Mouse (Mus musculus) bone marrow macrophage, adult 2 months (primary cell): ENCODE measurements around the gene Serpinb7. TPM values are rescaled to one million over a fixed set of nuclear protein-coding genes. Genes with fewer than 3 reads are reported as not detected.

ENCODE experiments used
- H3K27ac ChIP-seq: 2 replicates; pipeline ENCODE4 v1.5.1; 2012; ENCODE audit warnings: low read depth, low read length; ENCODE audit not compliant: insufficient read depth
- H3K4me1 ChIP-seq: 2 replicates; pipeline ENCODE4 v1.6.1; 2012; ENCODE audit warnings: low read length; ENCODE audit not compliant: control insufficient read depth, insufficient read depth
- H3K4me3 ChIP-seq: 2 replicates; pipeline ENCODE4 v1.5.1; 2012; ENCODE audit warnings: mild to moderate bottlenecking, low read length, moderate library complexity; ENCODE audit not compliant: insufficient read depth
- CTCF ChIP-seq: IDR thresholded peaks from 2 replicates; pipeline ENCODE4 v1.5.1; 2012; ENCODE audit warnings: low read depth, mild to moderate bottlenecking, low read length, moderate library complexity
- POLR2A ChIP-seq: IDR thresholded peaks from 2 replicates; pipeline ENCODE4 v1.6.1; 2012; ENCODE audit warnings: mild to moderate bottlenecking, low read depth, low read length, borderline replicate concordance
- polyA plus RNA-seq: library from polyadenylated mRNA; stranded (reverse); fragments of >200 nt; gene quantifications from 2 replicates; pipeline ENCODE4 v1.2.4, GENCODE M21; 2012; ENCODE audit not compliant: missing spikeins, insufficient read depth, insufficient read length

Gene Serpinb7
- polyA plus RNA-seq: not detected in 2 replicates

DNA sequence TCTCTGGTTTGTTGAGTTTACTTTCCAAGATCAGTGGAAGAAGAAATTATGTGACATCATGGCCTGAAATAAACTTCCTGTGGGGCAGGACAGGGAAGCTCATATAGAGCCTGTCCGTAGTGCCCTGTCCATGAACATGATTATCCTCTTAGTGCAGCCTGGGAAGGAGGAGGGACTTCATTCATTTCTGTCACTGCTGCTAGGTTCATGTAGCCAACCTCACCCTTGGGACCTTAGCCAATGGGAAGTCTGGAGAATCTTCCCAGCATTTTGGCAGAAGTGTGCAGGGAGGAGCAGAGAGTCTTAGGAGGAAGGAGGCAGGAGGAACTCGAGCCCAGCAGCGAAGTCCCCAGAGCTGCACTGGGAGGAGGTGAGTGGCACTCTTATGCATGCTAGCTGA lies at the start of gene Serpinb7:
Gene Serpinb7 (plus strand): TSS at position 301 of the 400 bp plus-strand sequence.
- H3K27ac ChIP-seq: no peak within 1 kb of the TSS
- no peak for TF ChIP-seq CTCF
- TF ChIP-seq POLR2A: no peak
- peaks cover 11% of the 10 kb centered on the region for H3K4me1 ChIP-seq
- no peak within 1 kb of the TSS for H3K4me3 ChIP-seq

GRCm38 (mm10) chr1:107350392-107350791 lies 49.1 kb upstream of the Serpinb7 start:
- no peak overlapping the region for H3K4me3 ChIP-seq
- peaks cover 2% of the 10 kb centered on the region for H3K4me1 ChIP-seq
- no peak overlapping the region for H3K27ac ChIP-seq
- no peak for TF ChIP-seq POLR2A
- TF ChIP-seq CTCF: no peak

GRCm38 (mm10) chr1:107351115-107351514 lies 48.3 kb upstream of the Serpinb7 start:
- H3K27ac ChIP-seq: no peak overlapping the region
- TF ChIP-seq POLR2A (no peak), CTCF (no peak)

GRCm38 (mm10) chr1:107353046-107353445 lies 46.4 kb upstream of the Serpinb7 start:
- no peak overlapping the region for H3K27ac ChIP-seq
- no peak for TF ChIP-seq POLR2A
- TF ChIP-seq CTCF: no peak
- H3K4me3 ChIP-seq: no peak overlapping the region
- no peaks in the 10 kb centered on the region for H3K4me1 ChIP-seq

More at GRCm38 (mm10) chr1:107351115-107351514, 48.3 kb upstream of the Serpinb7 start:
- Histone ChIP-seq H3K4me3 (no peak overlapping the region), H3K4me1 (peaks cover 1% of the 10 kb centered on the region)

- Histone ChIP-seq H3K4me3 (no peak within 1 kb of the TSS), H3K27ac (no peak within 1 kb of the TSS)
- no peak for TF ChIP-seq CTCF
- TF ChIP-seq POLR2A: no peak
Measured at GRCm38 (mm10) chr1:107360898-107361297, 38.6 kb upstream of the Serpinb7 start, which contains the start of gene Serpinb11. Gene Serpinb11 (plus strand): TSS chr1:107361198.

DNA sequence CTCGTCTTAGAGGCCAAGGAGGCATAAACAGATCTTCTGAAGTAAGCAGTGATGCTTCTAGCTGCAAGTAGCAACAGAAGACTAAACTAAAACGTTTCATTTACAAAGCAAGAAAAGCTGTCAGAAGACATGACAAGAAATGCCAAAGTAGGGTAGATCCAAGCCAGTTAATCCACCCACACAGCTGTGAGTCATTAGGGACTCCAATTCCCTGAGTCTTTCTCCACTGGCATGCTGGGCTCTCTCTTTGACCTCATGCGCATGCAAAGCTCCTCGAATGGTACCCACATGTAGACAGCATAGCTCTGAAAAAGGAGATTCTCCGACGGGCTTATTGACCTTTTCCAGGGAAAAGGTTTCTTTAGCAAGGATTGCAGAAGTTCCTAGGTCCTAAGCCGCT lies 33.5 kb upstream of the Serpinb7 start:
- H3K27ac ChIP-seq: no peak overlapping the region
- H3K4me3 ChIP-seq: no peak overlapping the region
- TF ChIP-seq CTCF (no peak), POLR2A (no peak)
- no peaks in the 10 kb centered on the region for H3K4me1 ChIP-seq

More at GRCm38 (mm10) chr1:107360898-107361297, 38.6 kb upstream of the Serpinb7 start, which contains the start of gene Serpinb11:
- H3K4me1 ChIP-seq: no peaks in the 10 kb centered on the region

- Histone ChIP-seq H3K27ac (no peak overlapping the region), H3K4me3 (no peak overlapping the region), H3K4me1 (no peaks in the 10 kb centered on the region)
- TF ChIP-seq CTCF (no peak), POLR2A (no peak)
Measured at GRCm38 (mm10) chr1:107368944-107369343, 30.5 kb upstream of the Serpinb7 start.

GRCm38 (mm10) chr1:107376952-107377351 lies 22.5 kb upstream of the Serpinb7 start:
- Histone ChIP-seq H3K4me1 (peaks cover 6% of the 10 kb centered on the region), H3K27ac (no peak overlapping the region), H3K4me3 (no peak overlapping the region)
- TF ChIP-seq CTCF (no peak), POLR2A (no peak)

DNA sequence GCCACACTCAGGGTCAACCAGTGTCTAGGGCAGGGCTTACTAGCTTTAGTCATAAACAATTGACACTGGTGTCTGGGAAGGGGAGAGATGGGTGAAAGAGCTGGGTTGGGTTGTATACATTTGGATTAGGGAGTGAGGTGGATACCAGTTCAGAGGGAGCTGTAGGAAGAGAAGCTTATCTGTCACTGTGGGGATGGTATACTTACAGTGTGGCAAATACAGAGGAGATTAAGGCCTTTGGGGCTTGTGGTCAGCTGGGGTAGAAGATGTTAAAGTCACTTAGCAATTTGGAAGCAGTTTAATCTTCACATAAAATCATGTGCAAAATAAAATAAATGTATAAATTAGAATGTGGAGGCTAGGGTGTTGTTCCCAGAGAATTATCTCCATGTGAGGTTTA lies 21.1 kb upstream of the Serpinb7 start:
- no peak overlapping the region for H3K27ac ChIP-seq
- H3K4me3 ChIP-seq: no peak overlapping the region
- H3K4me1 ChIP-seq: peaks cover 9% of the 10 kb centered on the region
- TF ChIP-seq POLR2A (no peak), CTCF (no peak)

DNA sequence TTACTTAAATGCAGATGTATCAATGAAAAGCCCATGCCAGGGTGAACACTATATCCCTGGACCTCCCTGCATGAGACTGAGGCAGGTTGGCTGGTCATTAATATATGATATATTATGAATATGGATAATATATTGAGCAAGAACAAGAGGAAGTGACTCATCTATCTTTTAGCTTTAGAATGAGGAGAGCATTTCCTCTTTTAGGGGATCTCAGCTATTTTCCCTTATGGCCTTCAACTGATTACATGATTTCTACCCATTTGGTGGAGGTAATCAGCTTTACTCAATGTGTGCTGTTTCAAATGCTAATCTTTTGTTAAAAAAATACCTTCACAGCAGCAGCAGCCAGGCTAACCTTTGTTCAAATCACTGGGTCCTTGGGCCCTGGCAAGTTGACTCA lies 18.0 kb upstream of the Serpinb7 start:
- Histone ChIP-seq H3K4me3 (no peak overlapping the region), H3K27ac (peak overlapping the region; percentile 17), H3K4me1 (peaks cover 9% of the 10 kb centered on the region)
- no peak for TF ChIP-seq CTCF
- TF ChIP-seq POLR2A: no peak

- no peak for TF ChIP-seq CTCF
- TF ChIP-seq POLR2A: no peak
- H3K4me1 ChIP-seq: peaks cover 9% of the 10 kb centered on the region
- no peak overlapping the region for H3K27ac ChIP-seq
- no peak overlapping the region for H3K4me3 ChIP-seq
Measured at GRCm38 (mm10) chr1:107382404-107382803, 17.1 kb upstream of the Serpinb7 start.
